In genomic region chr1:157410937-157411336, GRCm38 (mm10) we compare ENCODE assay signal across 8 mouse cellular contexts. TPM values are rescaled to one million over a fixed set of nuclear protein-coding genes. Genes with fewer than 3 reads are reported as not detected.
DNase-seq lines count a peak whose midpoint lies in the region; ATAC-seq and TF ChIP-seq lines count a peak whose summit lies in the region.

No protein-coding gene starts in this region.

- H3K27me3 ChIP-seq in kidney, embryonic 14.5 days (ENCODE audit: control insufficient read depth, insufficient read depth, low read length) = no peaks in the 10 kb centered on the region
- no peaks in the 10 kb centered on the region for H3K27me3 ChIP-seq in MEL (ENCODE audit: control insufficient read depth in 1 of 2, insufficient read depth in 2 of 2, low read length in 2 of 2)
- no peaks in the 10 kb centered on the region for H3K27me3 ChIP-seq in hindbrain, embryonic 11.5 days (ENCODE audit: control insufficient read depth, insufficient read depth, low read length)
- no peaks in the 10 kb centered on the region for H3K27me3 ChIP-seq in midbrain, embryonic 14.5 days (ENCODE audit: control insufficient read depth, insufficient read depth, low read length)

- peak overlapping the region; percentile 92 for H3K4me3 ChIP-seq in kidney, embryonic 14.5 days (ENCODE audit: low read length)
- peak overlapping the region; percentile 66 to 94 for H3K4me3 ChIP-seq in MEL (ENCODE audit: control insufficient read depth in 1 of 2, insufficient read depth in 1 of 2, low read depth in 2 of 2, low read length in 2 of 2)
- H3K4me3 ChIP-seq in hindbrain, embryonic 11.5 days (ENCODE audit: low read depth, low read length) = peak overlapping the region; percentile 96
- H3K4me3 ChIP-seq in midbrain, embryonic 14.5 days (replicated peaks; ENCODE audit: low read depth, low read length) = peak overlapping the region; percentile 93

- no peak overlapping the region for H3K27ac ChIP-seq in kidney, embryonic 14.5 days (ENCODE audit: low read depth, low read length)
- peak overlapping the region; percentile 6; the same call in 1 of the 2 replicates for H3K27ac ChIP-seq in MEL (ENCODE audit: control insufficient read depth, low read depth, low read length)
- H3K27ac ChIP-seq in hindbrain, embryonic 11.5 days (ENCODE audit: low read depth, low read length) = no peak overlapping the region
- H3K27ac ChIP-seq in midbrain, embryonic 14.5 days (replicated peaks; ENCODE audit: low read depth, low read length) = no peak overlapping the region

- H3K36me3 ChIP-seq in kidney, embryonic 14.5 days (ENCODE audit: control insufficient read depth, insufficient read depth, low read length) = no peaks in the 10 kb centered on the region
- H3K36me3 ChIP-seq in MEL (ENCODE audit: control insufficient read depth in 1 of 2, insufficient read depth in 2 of 2, low read length in 2 of 2) = peaks cover 0 to 32% of the 10 kb centered on the region in 2 experiments; a peak in 2 of 4 replicates
- H3K36me3 ChIP-seq in hindbrain, embryonic 11.5 days (ENCODE audit: control insufficient read depth, insufficient read depth, low read length) = no peaks in the 10 kb centered on the region
- 0 out of 2 replicates have a peak, but pooled peaks cover 5% of the 10 kb centered on the region for H3K36me3 ChIP-seq in midbrain, embryonic 14.5 days (ENCODE audit: control insufficient read depth, insufficient read depth, low read length)

- no peaks in the 10 kb centered on the region for H3K9me3 ChIP-seq in kidney, embryonic 14.5 days (ENCODE audit: control insufficient read depth, low read length)
- no peaks in the 10 kb centered on the region for H3K9me3 ChIP-seq in MEL (replicated peaks; ENCODE audit: insufficient read depth, low read length)
- H3K9me3 ChIP-seq in hindbrain, embryonic 11.5 days (ENCODE audit: control insufficient read depth, low read length) = no peaks in the 10 kb centered on the region
- H3K9me3 ChIP-seq in midbrain, embryonic 14.5 days (ENCODE audit: control insufficient read depth, low read length) = no peaks in the 10 kb centered on the region

- peaks cover 11% of the 10 kb centered on the region for H3K79me2 ChIP-seq in MEL (ENCODE audit: control insufficient read depth, insufficient read depth, low read length, poor library complexity)

- DNase-seq in kidney, adult 8-10 months = no peak
- DNase-seq in MEL (ENCODE audit: low read depth, low spot score) = peak; percentile 62
- no peak for DNase-seq in hindbrain, embryonic 11.5 days (ENCODE audit: low spot score)
- DNase-seq in midbrain, embryonic 14.5 days = peak; percentile 9
- no peak for DNase-seq in thymus, postnatal 0 days (ENCODE audit: low spot score)
- no peak for DNase-seq in left cerebral cortex, adult 9 months (ENCODE audit: low spot score in 2 of 2)
- DNase-seq in cerebellum, postnatal 25 days = no peak

- no peak for ATAC-seq in kidney, embryonic 14.5 days (ENCODE audit: low FRiP score, low TSS enrichment)
- ATAC-seq in hindbrain, embryonic 11.5 days (ENCODE audit: low FRiP score) = no peak
- ATAC-seq in midbrain, embryonic 14.5 days (ENCODE audit: low FRiP score, low TSS enrichment) = no peak

- TF ChIP-seq POLR2A in MEL (IDR thresholded peaks at IDR 0.05; ENCODE audit: control insufficient read depth in 1 of 2, insufficient read depth in 1 of 2, low read depth in 1 of 2, low read length in 2 of 2, poor library complexity in 1 of 2) = no peak

- no peak for TF ChIP-seq RAD21 in MEL (IDR thresholded peaks at IDR 0.05; ENCODE audit: low read depth, low read length)

- no peak for TF ChIP-seq EP300 in MEL (IDR thresholded peaks at IDR 0.05; ENCODE audit: low read depth in 1 of 2, low read length in 2 of 2)

- H3K9ac ChIP-seq in kidney, embryonic 14.5 days (ENCODE audit: low read depth, low read length) = no peak overlapping the region
- H3K9ac ChIP-seq in MEL (ENCODE audit: control insufficient read depth, low read depth, low read length, poor library complexity, severe bottlenecking) = peak overlapping the region; percentile 98
- H3K9ac ChIP-seq in hindbrain, embryonic 11.5 days (ENCODE audit: low read depth, low read length) = no peak overlapping the region
- H3K9ac ChIP-seq in midbrain, embryonic 14.5 days (replicated peaks; ENCODE audit: low read length) = peak overlapping the region; percentile 87

- H3K4me1 ChIP-seq in kidney, embryonic 14.5 days (ENCODE audit: control insufficient read depth, insufficient read depth, low read length) = 0 out of 2 replicates have a peak, but pooled peaks cover 5% of the 10 kb centered on the region
- H3K4me1 ChIP-seq in MEL (ENCODE audit: control insufficient read depth in 1 of 2, insufficient read depth in 2 of 2, low read length in 2 of 2) = peaks cover 16 to 18% of the 10 kb centered on the region in 2 experiments
- no peaks in the 10 kb centered on the region for H3K4me1 ChIP-seq in hindbrain, embryonic 11.5 days (replicated peaks; ENCODE audit: control insufficient read depth, insufficient read depth, low read length)
- H3K4me1 ChIP-seq in midbrain, embryonic 14.5 days (ENCODE audit: control insufficient read depth, insufficient read depth, low read length) = peaks cover 22% of the 10 kb centered on the region

- no peak for TF ChIP-seq CTCF in MEL (IDR thresholded peaks at IDR 0.05 in 2 of 3, conservative IDR thresholded peaks at IDR 0.05 in 1 of 3; ENCODE audit: control insufficient read depth in 1 of 3, insufficient read depth in 1 of 3, low read depth in 2 of 3, low read length in 3 of 3, poor library complexity in 1 of 3, severe bottlenecking in 1 of 3)

- H3K4me2 ChIP-seq in kidney, embryonic 14.5 days (replicated peaks; ENCODE audit: low read depth, low read length) = peak overlapping the region; percentile 63
- H3K4me2 ChIP-seq in hindbrain, embryonic 11.5 days (replicated peaks; ENCODE audit: low read depth, low read length) = peak overlapping the region; percentile 67
- peak overlapping the region; percentile 79 for H3K4me2 ChIP-seq in midbrain, embryonic 14.5 days (ENCODE audit: low read length)

- 16% methylated on average over 8 of the region's 8 CpGs for WGBS in kidney, embryonic 14.5 days
- WGBS in hindbrain, embryonic 11.5 days = 8% methylated on average over 8 of the region's 8 CpGs
- WGBS in midbrain, embryonic 14.5 days = 4% methylated on average over 8 of the region's 8 CpGs

TF ChIP-seq in MEL, 35 proteins besides CTCF, POLR2A, EP300 and RAD21:
- TF ChIP-seq BHLHE40 (IDR thresholded peaks at IDR 0.05; ENCODE audit: borderline replicate concordance, low read depth, low read length) (no peak), MYB (IDR thresholded peaks at IDR 0.05; ENCODE audit: low read depth, low read length) (no peak), CHD1 (IDR thresholded peaks at IDR 0.05; ENCODE audit: low read depth, low read length) (0 out of 2 replicates have a peak, but pooled peaks have one; percentile 7), MAX (IDR thresholded peaks at IDR 0.05; ENCODE audit: low read length) (no peak), UBTF (IDR thresholded peaks at IDR 0.05; ENCODE audit: borderline replicate concordance, insufficient read depth, low read depth, low read length) (no peak), GABPA (IDR thresholded peaks at IDR 0.05; ENCODE audit: low read depth, low read length) (no peak), NRF1 (IDR thresholded peaks at IDR 0.05; ENCODE audit: insufficient read depth, low read depth, low read length, poor library complexity, severe bottlenecking) (no peak), TBP (IDR thresholded peaks at IDR 0.05; ENCODE audit: low read depth, low read length) (peak; percentile 86), TAL1 (IDR thresholded peaks at IDR 0.05; ENCODE audit: low read length) (no peak), ZC3H11A (IDR thresholded peaks at IDR 0.05; ENCODE audit: low read depth, low read length) (no peak), MEF2A (IDR thresholded peaks at IDR 0.05; ENCODE audit: extremely low read depth, insufficient replicate concordance, low read depth, low read length, poor library complexity, severe bottlenecking) (no peak), SIN3A (IDR thresholded peaks at IDR 0.05; ENCODE audit: low read length) (0 out of 2 replicates have a peak, but pooled peaks have one; percentile 37), E2F4 (IDR thresholded peaks at IDR 0.05; ENCODE audit: borderline replicate concordance, low read depth, low read length) (no peak), MYC (IDR thresholded peaks at IDR 0.05; ENCODE audit: low read depth, low read length) (no peak)

RNA-seq across cellular contexts. Expression of gene Rasal2, which starts 1.5 kb away (rescaled TPM):
- polyA plus RNA-seq in kidney, embryonic 14.5 days (2014; fragmentation: Nextera tagmentation; extraction: Ambion mirVana) = 9.3 and 11.3 TPM in 2 replicates
- 1.5 and 1.9 TPM in 2 replicates for total RNA-seq in MEL (2012; rRNA removed)
- polyA plus RNA-seq in MEL (2012; ENCODE audit: insufficient read depth in 1 of 2, insufficient read length in 2 of 2, low read depth in 1 of 2, low replicate concordance in 2 of 2, missing spikeins in 1 of 2) = 1 to 10 TPM in 1 of 2 experiments, not detected in 1; 3.2 TPM
- polyA plus RNA-seq in hindbrain, embryonic 11.5 days (2014; fragmentation: Nextera tagmentation; extraction: Ambion mirVana) = 22.3 and 28.5 TPM in 2 replicates
- 48.8 and 64.2 TPM in 2 replicates for polyA plus RNA-seq in midbrain, embryonic 14.5 days (2014; fragmentation: Nextera tagmentation; extraction: Ambion mirVana)
- polyA plus RNA-seq in thymus, postnatal 0 days (2015; fragmentation: Nextera tagmentation; extraction: Ambion mirVana) = 2.4 and 3.9 TPM in 2 replicates

RNA-seq across cellular contexts. Expression of gene Cryzl2, which starts 47.4 kb away (rescaled TPM):
- polyA plus RNA-seq in kidney, embryonic 14.5 days (2014; fragmentation: Nextera tagmentation; extraction: Ambion mirVana) = 13.3 and 17.7 TPM in 2 replicates
- total RNA-seq in MEL (2012; rRNA removed) = 0.12 TPM in 1 of 2 replicates, not detected in the other
- under 1 TPM in 1 of 2 experiments, not detected in 1; 0.04 TPM for polyA plus RNA-seq in MEL (2012; ENCODE audit: insufficient read depth in 1 of 2, insufficient read length in 2 of 2, low read depth in 1 of 2, low replicate concordance in 2 of 2, missing spikeins in 1 of 2)
- 7.4 and 8.8 TPM in 2 replicates for polyA plus RNA-seq in hindbrain, embryonic 11.5 days (2014; fragmentation: Nextera tagmentation; extraction: Ambion mirVana)
- polyA plus RNA-seq in midbrain, embryonic 14.5 days (2014; fragmentation: Nextera tagmentation; extraction: Ambion mirVana) = 6.2 and 7.6 TPM in 2 replicates
- polyA plus RNA-seq in thymus, postnatal 0 days (2015; fragmentation: Nextera tagmentation; extraction: Ambion mirVana) = 10.1 and 10.5 TPM in 2 replicates

Comparison
In these comparisons a context has a peak if more than half of its experiments do, and no peak if none do; other contexts are left out.
1. H3K9ac ChIP-seq: peak in MEL (single experiment) and midbrain, embryonic 14.5 days (single experiment); none in kidney, embryonic 14.5 days (single experiment) and hindbrain, embryonic 11.5 days (single experiment).
2. DNase-seq: peak in MEL (single experiment) and midbrain, embryonic 14.5 days (single experiment); none in kidney, adult 8-10 months (0 of 2), hindbrain, embryonic 11.5 days (single experiment), thymus, postnatal 0 days (single experiment), left cerebral cortex, adult 9 months (0 of 2) and cerebellum, postnatal 25 days (0 of 2).
3. Peak in every context shown above with its lines, with median percentiles within 50 percentile points of each other: H3K4me2 ChIP-seq and H3K4me3 ChIP-seq.